Mouse (Mus musculus): ENCODE results near the gene Socs4. TPM values are rescaled to one million over a fixed set of nuclear protein-coding genes. Genes with fewer than 3 reads are reported as not detected.
A peak's percentile ranks its signal among the peaks of the same experiment; 100 is the strongest.

Socs4 gene
- polyA plus RNA-seq (2016; fragmentation: Nextera tagmentation; extraction: Ambion mirVana): 3.0 and 3.4 TPM in 2 replicates

GRCm38 (mm10) chr14:47276637-47277393 lies at the start of gene Socs4, which contains the start of gene Wdhd1:
Socs4 (plus strand) TSS chr14:47276931.
Wdhd1 (minus strand) TSS chr14:47276857.
- peak; percentile 96 for DNase-seq (ENCODE audit: low spot score)
- Histone ChIP-seq H3K27me3 (ENCODE audit: low read depth, poor library complexity, severe bottlenecking) (no peaks in the 10 kb centered on the region), H3K36me3 (peaks cover 41% of the 10 kb centered on the region), H3K9me3 (replicated peaks) (no peaks in the 10 kb centered on the region), H3K4me3 (peak within 1 kb of the TSS; percentile 95), H3K4me1 (peaks cover 22% of the 10 kb centered on the region), H3K27ac (peak within 1 kb of the TSS; percentile 98)
- WGBS: under 1% methylated on average over 77 of the region's 77 CpGs

GRCm38 (mm10) chr14:47229796-47230376 lies 46.8 kb upstream of the Socs4 start:
- H3K4me3 ChIP-seq: no peak overlapping the region
- no peaks in the 10 kb centered on the region for H3K36me3 ChIP-seq
- no peaks in the 10 kb centered on the region for H3K27me3 ChIP-seq (ENCODE audit: low read depth, poor library complexity, severe bottlenecking)
- no peaks in the 10 kb centered on the region for H3K9me3 ChIP-seq (replicated peaks)
- WGBS: 87% methylated on average over 11 of the region's 11 CpGs
- no peak for DNase-seq (ENCODE audit: low spot score)
- no peak overlapping the region for H3K27ac ChIP-seq
- H3K4me1 ChIP-seq: no peaks in the 10 kb centered on the region

GRCm38 (mm10) chr14:47233602-47234001 lies 43.1 kb upstream of the Socs4 start:
- 76% methylated on average over 2 of the region's 2 CpGs for WGBS
- H3K4me3 ChIP-seq: no peak overlapping the region
- no peaks in the 10 kb centered on the region for H3K9me3 ChIP-seq (replicated peaks)
- DNase-seq (ENCODE audit: low spot score): no peak
- H3K27ac ChIP-seq: no peak overlapping the region
- no peaks in the 10 kb centered on the region for H3K27me3 ChIP-seq (ENCODE audit: low read depth, poor library complexity, severe bottlenecking)
- no peaks in the 10 kb centered on the region for H3K4me1 ChIP-seq
- no peaks in the 10 kb centered on the region for H3K36me3 ChIP-seq

GRCm38 (mm10) chr14:47234032-47234431 lies 42.7 kb upstream of the Socs4 start:
- Histone ChIP-seq H3K9me3 (replicated peaks) (no peaks in the 10 kb centered on the region), H3K27me3 (ENCODE audit: low read depth, poor library complexity, severe bottlenecking) (no peaks in the 10 kb centered on the region), H3K4me3 (no peak overlapping the region), H3K27ac (no peak overlapping the region), H3K36me3 (no peaks in the 10 kb centered on the region), H3K4me1 (no peaks in the 10 kb centered on the region)
- 88% methylated on average over 3 of the region's 3 CpGs for WGBS
- DNase-seq (ENCODE audit: low spot score): no peak

- Histone ChIP-seq H3K9me3 (replicated peaks) (no peaks in the 10 kb centered on the region), H3K4me1 (no peaks in the 10 kb centered on the region), H3K36me3 (peaks cover 2% of the 10 kb centered on the region; the same call in 1 of the 2 replicates), H3K27me3 (ENCODE audit: low read depth, poor library complexity, severe bottlenecking) (no peaks in the 10 kb centered on the region), H3K27ac (no peak overlapping the region), H3K4me3 (no peak overlapping the region)
- whole genome bisulfite sequencing: 81% methylated on average over 5 of the region's 5 CpGs
- no peak for DNase-seq (ENCODE audit: low spot score)
Observed at GRCm38 (mm10) chr14:47234526-47235250, 42.0 kb upstream of the Socs4 start.

- Histone ChIP-seq H3K4me3 (no peak overlapping the region), H3K27me3 (ENCODE audit: low read depth, poor library complexity, severe bottlenecking) (no peaks in the 10 kb centered on the region), H3K27ac (no peak overlapping the region), H3K36me3 (peaks cover 18% of the 10 kb centered on the region), H3K9me3 (replicated peaks) (no peaks in the 10 kb centered on the region), H3K4me1 (no peaks in the 10 kb centered on the region)
- 91% methylated on average over 7 of the region's 7 CpGs for WGBS
- DNase-seq (ENCODE audit: low spot score): no peak
Observed at GRCm38 (mm10) chr14:47236491-47236890, 40.2 kb upstream of the Socs4 start.

- Histone ChIP-seq H3K4me1 (no peaks in the 10 kb centered on the region), H3K27me3 (ENCODE audit: low read depth, poor library complexity, severe bottlenecking) (no peaks in the 10 kb centered on the region), H3K36me3 (peaks cover 26% of the 10 kb centered on the region), H3K27ac (no peak overlapping the region), H3K9me3 (replicated peaks) (no peaks in the 10 kb centered on the region), H3K4me3 (no peak overlapping the region)
- WGBS: 87% methylated on average over 4 of the region's 4 CpGs
- no peak for DNase-seq (ENCODE audit: low spot score)
Observed at GRCm38 (mm10) chr14:47237286-47237685, 39.4 kb upstream of the Socs4 start.

GRCm38 (mm10) chr14:47240600-47240999 lies 36.1 kb upstream of the Socs4 start:
- DNase-seq (ENCODE audit: low spot score): no peak
- 93% methylated on average over 1 of the region's 1 CpGs for WGBS
- Histone ChIP-seq H3K27ac (no peak overlapping the region), H3K27me3 (ENCODE audit: low read depth, poor library complexity, severe bottlenecking) (no peaks in the 10 kb centered on the region), H3K9me3 (replicated peaks) (no peaks in the 10 kb centered on the region), H3K4me1 (no peaks in the 10 kb centered on the region), H3K4me3 (no peak overlapping the region), H3K36me3 (peaks cover 58% of the 10 kb centered on the region)

GRCm38 (mm10) chr14:47241046-47241445 lies 35.7 kb upstream of the Socs4 start:
- no peaks in the 10 kb centered on the region for H3K27me3 ChIP-seq (ENCODE audit: low read depth, poor library complexity, severe bottlenecking)
- WGBS: 95% methylated on average over 6 of the region's 6 CpGs
- no peak overlapping the region for H3K27ac ChIP-seq
- no peaks in the 10 kb centered on the region for H3K9me3 ChIP-seq (replicated peaks)
- no peaks in the 10 kb centered on the region for H3K4me1 ChIP-seq
- DNase-seq (ENCODE audit: low spot score): no peak
- peaks cover 62% of the 10 kb centered on the region for H3K36me3 ChIP-seq
- H3K4me3 ChIP-seq: no peak overlapping the region

GRCm38 (mm10) chr14:47242753-47243152 lies 34.0 kb upstream of the Socs4 start:
- peaks cover 79% of the 10 kb centered on the region for H3K36me3 ChIP-seq
- no peak overlapping the region for H3K27ac ChIP-seq

GRCm38 (mm10) chr14:47249839-47250238 lies 26.9 kb upstream of the Socs4 start:
- WGBS: 89% methylated on average over 6 of the region's 6 CpGs
- H3K27me3 ChIP-seq (ENCODE audit: low read depth, poor library complexity, severe bottlenecking): no peaks in the 10 kb centered on the region
- H3K4me1 ChIP-seq: no peaks in the 10 kb centered on the region
- no peak for DNase-seq (ENCODE audit: low spot score)
- H3K4me3 ChIP-seq: no peak overlapping the region
- no peak overlapping the region for H3K27ac ChIP-seq
- peaks cover 94% of the 10 kb centered on the region for H3K36me3 ChIP-seq
- no peaks in the 10 kb centered on the region for H3K9me3 ChIP-seq (replicated peaks)

More at GRCm38 (mm10) chr14:47242753-47243152, 34.0 kb upstream of the Socs4 start:
- DNase-seq (ENCODE audit: low spot score): no peak
- Histone ChIP-seq H3K27me3 (ENCODE audit: low read depth, poor library complexity, severe bottlenecking) (no peaks in the 10 kb centered on the region), H3K4me3 (no peak overlapping the region), H3K9me3 (replicated peaks) (no peaks in the 10 kb centered on the region), H3K4me1 (no peaks in the 10 kb centered on the region)
- 77% methylated on average over 4 of the region's 4 CpGs for WGBS

- no peaks in the 10 kb centered on the region for H3K27me3 ChIP-seq (ENCODE audit: low read depth, poor library complexity, severe bottlenecking)
- H3K9me3 ChIP-seq (replicated peaks): no peaks in the 10 kb centered on the region
- H3K27ac ChIP-seq: no peak overlapping the region
- 92% methylated on average over 3 of the region's 3 CpGs for WGBS
- no peak for DNase-seq (ENCODE audit: low spot score)
- no peak overlapping the region for H3K4me3 ChIP-seq
- H3K36me3 ChIP-seq: peaks cover 92% of the 10 kb centered on the region
- no peaks in the 10 kb centered on the region for H3K4me1 ChIP-seq
Observed at GRCm38 (mm10) chr14:47264866-47265265, 11.9 kb upstream of the Socs4 start.

- Histone ChIP-seq H3K4me3 (no peak overlapping the region), H3K4me1 (no peaks in the 10 kb centered on the region), H3K27ac (no peak overlapping the region), H3K36me3 (peaks cover 92% of the 10 kb centered on the region), H3K9me3 (replicated peaks) (no peaks in the 10 kb centered on the region), H3K27me3 (ENCODE audit: low read depth, poor library complexity, severe bottlenecking) (no peaks in the 10 kb centered on the region)
- 95% methylated on average over 8 of the region's 8 CpGs for WGBS
- no peak for DNase-seq (ENCODE audit: low spot score)
Observed at GRCm38 (mm10) chr14:47265829-47266228, 10.9 kb upstream of the Socs4 start.

All from limb, embryonic 10.5 days (tissue).